Mouse (Mus musculus) forebrain, postnatal 0 days (tissue): ENCODE measurements at regions not wholly inside any gene's neighbourhood (a gene's known extent, or its start where the extent isn't known, plus 50 kb on each side); places are given as distances from the start of the nearest gene placed in this dataset.
"Not testable (repeated sequence)": the region's sequence is repeated elsewhere in the genome, so short reads cannot be mapped to it uniquely, and the experiment has no call there.

Experiments used
- ATAC-seq: fragments of 200-750 bp; cut with Nextera tagmentation; 2 replicates; pipeline ENCODE4 v1.8.0; 2017; ENCODE audit warnings: mild to moderate bottlenecking, moderate library complexity
- DNase-seq: peaks from one replicate; pipeline ENCODE4 v3.0.0-alpha.2; 2015
- H3K27ac ChIP-seq: fragments of 300-500 bp; sonication (generic); 2 replicates; pipeline ENCODE4 v1.5.1; 2014; ENCODE audit warnings: low read depth, mild to moderate bottlenecking, antibody characterized with exemption, low read length, moderate library complexity, mixed read lengths
- H3K27me3 ChIP-seq: fragments of 300-500 bp; sonication (generic); 2 replicates; pipeline ENCODE4 v1.6.1; 2014; ENCODE audit warnings: mild to moderate bottlenecking, low read length, mixed read lengths; ENCODE audit not compliant: insufficient read depth
- H3K36me3 ChIP-seq: fragments of 300-500 bp; sonication (generic); 2 replicates; pipeline ENCODE4 v1.6.1; 2014; ENCODE audit warnings: mild to moderate bottlenecking, moderate library complexity; ENCODE audit not compliant: insufficient read depth
- H3K4me1 ChIP-seq: fragments of 300-500 bp; sonication (generic); 2 replicates; pipeline ENCODE4 v1.6.1; 2014; ENCODE audit warnings: antibody characterized with exemption; ENCODE audit not compliant: insufficient read depth
- H3K4me2 ChIP-seq: fragments of 300-500 bp; sonication (generic); 2 replicates; pipeline ENCODE4 v1.6.1; 2014; ENCODE audit warnings: low read depth, mild to moderate bottlenecking, moderate library complexity
- H3K4me3 ChIP-seq: fragments of 300-500 bp; sonication (generic); 2 replicates; pipeline ENCODE4 v1.5.1; 2014; ENCODE audit warnings: low read depth, low read length, mixed read lengths
- H3K9ac ChIP-seq: fragments of 300-500 bp; sonication (generic); 2 replicates; pipeline ENCODE4 v1.6.1; 2014; ENCODE audit warnings: mild to moderate bottlenecking
- H3K9me3 ChIP-seq: fragments of 300-500 bp; sonication (generic); 2 replicates; pipeline ENCODE4 v1.6.1; 2016; ENCODE audit warnings: low read length
- CTCF ChIP-seq: sonication (generic); IDR thresholded peaks from 2 replicates; pipeline ENCODE4 v1.5.1; 2016; ENCODE audit warnings: antibody characterized with exemption, control low read depth, low read depth
- WGBS: fragments of 180-500 bp; shearing (Covaris S2); extraction: QIAGEN DNeasy Blood & Tissue Kit; methylation state at CpG from one replicate; pipeline ENCODE4 v1.1.7; 2014; 5-methylcytosine and 5-hydroxymethylcytosine counted together

- Histone ChIP-seq H3K4me3 (no peak overlapping the region), H3K4me2 (no peak overlapping the region)
- no peak for ATAC-seq
Observed at GRCm38 (mm10) chr9:72183336-72183735, 71.7 kb upstream of the Tcf12 start.

GRCm38 (mm10) chr9:72183925-72184324 lies 72.3 kb upstream of the Tcf12 start:
- no peaks in the 10 kb centered on the region for H3K27me3 ChIP-seq
- H3K9me3 ChIP-seq: no peaks in the 10 kb centered on the region
- no peak overlapping the region for H3K27ac ChIP-seq
- no peaks in the 10 kb centered on the region for H3K36me3 ChIP-seq
- 54% methylated on average over 10 of the region's 10 CpGs for WGBS
- H3K4me1 ChIP-seq: no peaks in the 10 kb centered on the region
- TF ChIP-seq CTCF: no peak
- DNase-seq (peak; percentile 49), ATAC-seq (peak; percentile 60)
- H3K4me2 ChIP-seq: no peak overlapping the region
- no peak overlapping the region for H3K9ac ChIP-seq
- no peak overlapping the region for H3K4me3 ChIP-seq

More at GRCm38 (mm10) chr9:72183336-72183735, 71.7 kb upstream of the Tcf12 start:
- WGBS: 91% methylated on average over 10 of the region's 10 CpGs
- Histone ChIP-seq H3K9me3 (no peaks in the 10 kb centered on the region), H3K36me3 (no peaks in the 10 kb centered on the region), H3K27me3 (no peaks in the 10 kb centered on the region), H3K27ac (no peak overlapping the region), H3K4me1 (no peaks in the 10 kb centered on the region), H3K9ac (no peak overlapping the region)
- TF ChIP-seq CTCF: no peak
- DNase-seq: no peak

- 87% methylated on average over 7 of the region's 7 CpGs for WGBS
- no peaks in the 10 kb centered on the region for H3K36me3 ChIP-seq
- no peak overlapping the region for H3K27ac ChIP-seq
- H3K9me3 ChIP-seq: no peaks in the 10 kb centered on the region
- no peak overlapping the region for H3K4me3 ChIP-seq
- H3K27me3 ChIP-seq: no peaks in the 10 kb centered on the region
- no peak for TF ChIP-seq CTCF
- DNase-seq (no peak), ATAC-seq (no peak)
- no peaks in the 10 kb centered on the region for H3K4me1 ChIP-seq
- no peak overlapping the region for H3K9ac ChIP-seq
- no peak overlapping the region for H3K4me2 ChIP-seq
Observed at GRCm38 (mm10) chr9:72189867-72190266, 78.2 kb upstream of the Tcf12 start.

- Histone ChIP-seq H3K9me3 (no peaks in the 10 kb centered on the region), H3K4me2 (no peak overlapping the region), H3K27ac (no peak overlapping the region), H3K27me3 (no peaks in the 10 kb centered on the region), H3K4me3 (no peak overlapping the region), H3K4me1 (no peaks in the 10 kb centered on the region), H3K36me3 (no peaks in the 10 kb centered on the region), H3K9ac (no peak overlapping the region)
- 89% methylated on average over 4 of the region's 4 CpGs for WGBS
- DNase-seq: no peak
- TF ChIP-seq CTCF: no peak
- no peak for ATAC-seq
Observed at GRCm38 (mm10) chr9:72190631-72191030, 79.0 kb upstream of the Tcf12 start.

GRCm38 (mm10) chr9:72191091-72191490 lies 79.4 kb upstream of the Tcf12 start:
- 93% methylated on average over 8 of the region's 8 CpGs for WGBS
- ATAC-seq (no peak), DNase-seq (no peak)
- Histone ChIP-seq H3K27me3 (no peaks in the 10 kb centered on the region), H3K4me3 (no peak overlapping the region), H3K9ac (no peak overlapping the region), H3K9me3 (no peaks in the 10 kb centered on the region), H3K36me3 (no peaks in the 10 kb centered on the region), H3K4me1 (no peaks in the 10 kb centered on the region), H3K27ac (no peak overlapping the region), H3K4me2 (no peak overlapping the region)
- TF ChIP-seq CTCF: no peak

- 0 out of 2 replicates have a peak overlapping the region, but pooled peaks have one; percentile 6 for H3K9ac ChIP-seq
- ATAC-seq (0 out of 2 replicates have a peak, but pooled peaks have one; percentile 38), DNase-seq (peak; percentile 57)
- no peak overlapping the region for H3K4me3 ChIP-seq
- H3K27ac ChIP-seq: no peak overlapping the region
- H3K4me1 ChIP-seq: peaks cover 4% of the 10 kb centered on the region
- peak; percentile 76 for TF ChIP-seq CTCF
- H3K27me3 ChIP-seq: no peaks in the 10 kb centered on the region
- H3K9me3 ChIP-seq: no peaks in the 10 kb centered on the region
- peak overlapping the region; percentile 4; the same call in 1 of the 2 replicates for H3K4me2 ChIP-seq
- 23% methylated on average over 8 of the region's 8 CpGs for WGBS
- no peaks in the 10 kb centered on the region for H3K36me3 ChIP-seq
Observed at GRCm38 (mm10) chr9:72192051-72192952, 80.6 kb upstream of the Tcf12 start.

- 81% methylated on average over 1 of the region's 1 CpGs for WGBS
- H3K9ac ChIP-seq, H3K4me2 ChIP-seq, H3K4me1 ChIP-seq, H3K27me3 ChIP-seq, H3K27ac ChIP-seq, H3K9me3 ChIP-seq, ATAC-seq, DNase-seq, H3K36me3 ChIP-seq, H3K4me3 ChIP-seq: not testable (repeated sequence)
Observed at GRCm38 (mm10) chr9:72192953-72193337, 81.3 kb upstream of the Tcf12 start.
